Mouse (Mus musculus) midbrain, embryonic 10.5 days (tissue): ENCODE data around the gene Hsf2bp. TPM values are rescaled to one million over a fixed set of nuclear protein-coding genes. Genes with fewer than 3 reads are reported as not detected.

Source experiments
- DNase-seq: peaks from one replicate; pipeline ENCODE4 v3.0.0-alpha.2; 2017; ENCODE audit warnings: low spot score
- H3K27ac ChIP-seq: fragments of 300-500 bp; sonication (generic); replicated peaks from 2 replicates; pipeline ENCODE4 v1.5.1; 2016; ENCODE audit warnings: mild to moderate bottlenecking
- H3K27me3 ChIP-seq: fragments of 300-500 bp; sonication (generic); 2 replicates; pipeline ENCODE4 v1.6.1; 2016; ENCODE audit warnings: low read depth, mild to moderate bottlenecking; ENCODE audit not compliant: poor library complexity, severe bottlenecking
- H3K36me3 ChIP-seq: fragments of 300-500 bp; sonication (generic); 2 replicates; pipeline ENCODE4 v1.6.1; 2016; ENCODE audit warnings: mild to moderate bottlenecking, moderate library complexity
- H3K4me1 ChIP-seq: fragments of 300-500 bp; sonication (generic); 2 replicates; pipeline ENCODE4 v1.6.1; 2016
- H3K4me3 ChIP-seq: fragments of 300-500 bp; sonication (generic); 2 replicates; pipeline ENCODE4 v1.5.1; 2016; ENCODE audit warnings: mild to moderate bottlenecking, moderate library complexity
- H3K9me3 ChIP-seq: fragments of 300-500 bp; sonication (generic); replicated peaks from 2 replicates; pipeline ENCODE4 v1.6.1; 2016; ENCODE audit warnings: mild to moderate bottlenecking
- WGBS: fragments of 180-500 bp; shearing (Covaris S2); methylation state at CpG from one replicate; pipeline ENCODE4 v1.1.7; 2016; 5-methylcytosine and 5-hydroxymethylcytosine counted together
- polyA plus RNA-seq: library from polyadenylated mRNA; unstranded; fragments of >200 nt; fragmentation: Nextera tagmentation; extraction: Ambion mirVana; gene quantifications from 2 replicates; pipeline ENCODE4 v1.2.1, GENCODE M21; 2016

Gene Hsf2bp
- polyA plus RNA-seq, 1 experiment from 2014 or later, result 0.68 TPM

DNA sequence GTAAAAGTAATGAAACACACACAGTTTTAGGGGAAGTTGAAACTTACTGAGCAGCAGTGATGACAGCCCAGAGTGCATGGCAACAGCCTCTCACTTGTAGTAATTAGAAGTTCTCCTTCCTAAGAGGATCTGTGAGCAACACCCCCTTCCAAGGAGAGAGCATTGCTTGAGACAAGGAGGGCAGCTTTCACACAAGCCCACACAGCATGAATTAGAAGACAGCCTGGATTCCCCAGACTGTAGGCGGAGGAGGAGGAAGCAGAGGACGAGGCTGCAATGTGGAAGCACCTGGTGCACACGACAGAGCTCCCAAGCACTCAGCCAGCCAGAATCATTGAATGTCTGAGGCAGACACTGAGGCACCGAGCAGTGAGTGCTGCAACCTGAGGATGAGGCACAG is 39.8 kb downstream of the Hsf2bp start:
- WGBS, result 81% methylated on average over 4 of the region's 4 CpGs
- no peak overlapping the region for H3K4me3 ChIP-seq
- no peak overlapping the region for H3K27ac ChIP-seq
- no peaks in the 10 kb centered on the region for H3K27me3 ChIP-seq
- no peaks in the 10 kb centered on the region for H3K36me3 ChIP-seq
- DNase-seq, result no peak
- no peaks in the 10 kb centered on the region for H3K4me1 ChIP-seq
- no peaks in the 10 kb centered on the region for H3K9me3 ChIP-seq

- Histone ChIP-seq H3K4me1 (no peaks in the 10 kb centered on the region), H3K36me3 (no peaks in the 10 kb centered on the region), H3K9me3 (no peaks in the 10 kb centered on the region), H3K4me3 (no peak overlapping the region), H3K27me3 (no peaks in the 10 kb centered on the region), H3K27ac (no peak overlapping the region)
- DNase-seq, result no peak
- 92% methylated on average over 2 of the region's 2 CpGs for WGBS
These were observed 40.4 kb downstream of the Hsf2bp start for GRCm38 (mm10) chr17:31995784-31996183.

DNA sequence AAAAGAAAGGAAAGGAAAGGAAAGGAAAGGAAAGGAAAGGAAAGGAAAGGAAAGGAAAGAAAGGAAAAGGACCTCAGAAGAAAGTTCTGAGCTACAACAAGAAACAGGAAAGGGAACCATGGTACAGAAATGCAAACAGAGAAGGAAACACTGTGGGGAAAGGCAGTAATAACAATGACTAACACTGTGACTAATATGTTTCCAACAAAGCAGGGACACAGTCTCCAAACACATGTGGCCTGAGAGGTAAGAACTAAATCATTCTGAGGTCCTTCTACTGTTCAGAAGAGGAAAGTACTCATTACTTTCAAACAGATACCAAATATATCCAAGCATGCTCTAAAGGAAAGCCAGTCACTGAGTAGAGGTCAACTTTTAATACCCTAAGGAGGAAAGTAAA is 42.0 kb downstream of the Hsf2bp start:
- Histone ChIP-seq H3K27me3 (no peaks in the 10 kb centered on the region), H3K4me1 (no peaks in the 10 kb centered on the region), H3K36me3 (no peaks in the 10 kb centered on the region), H3K4me3 (no peak overlapping the region), H3K27ac (no peak overlapping the region), H3K9me3 (no peaks in the 10 kb centered on the region)
- DNase-seq, result no peak

DNA sequence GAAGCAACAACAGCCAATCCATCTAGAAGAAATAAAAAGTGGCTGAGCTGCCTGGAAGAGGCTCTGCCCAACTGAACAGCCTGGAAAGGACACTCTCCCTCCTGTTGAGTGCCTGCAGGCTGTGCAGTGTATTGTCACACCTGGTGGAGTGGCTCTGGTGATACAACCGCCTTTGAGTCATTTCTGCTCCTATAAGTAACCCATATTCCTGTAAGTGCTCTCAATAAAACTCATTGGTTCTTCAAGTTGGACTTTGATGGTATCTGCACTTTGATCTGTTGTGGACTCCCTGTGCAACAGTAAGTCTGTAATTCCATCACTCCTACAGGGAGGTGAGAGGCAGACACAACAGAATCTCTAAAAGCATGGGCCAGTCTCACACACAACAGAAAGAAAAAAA is 42.8 kb downstream of the Hsf2bp start:
- H3K4me3 ChIP-seq, result no peak overlapping the region
- no peaks in the 10 kb centered on the region for H3K9me3 ChIP-seq
- DNase-seq, result no peak
- no peaks in the 10 kb centered on the region for H3K36me3 ChIP-seq
- H3K27ac ChIP-seq, result no peak overlapping the region
- no peaks in the 10 kb centered on the region for H3K4me1 ChIP-seq
- 96% methylated on average over 1 of the region's 1 CpGs for WGBS
- H3K27me3 ChIP-seq, result no peaks in the 10 kb centered on the region

DNA sequence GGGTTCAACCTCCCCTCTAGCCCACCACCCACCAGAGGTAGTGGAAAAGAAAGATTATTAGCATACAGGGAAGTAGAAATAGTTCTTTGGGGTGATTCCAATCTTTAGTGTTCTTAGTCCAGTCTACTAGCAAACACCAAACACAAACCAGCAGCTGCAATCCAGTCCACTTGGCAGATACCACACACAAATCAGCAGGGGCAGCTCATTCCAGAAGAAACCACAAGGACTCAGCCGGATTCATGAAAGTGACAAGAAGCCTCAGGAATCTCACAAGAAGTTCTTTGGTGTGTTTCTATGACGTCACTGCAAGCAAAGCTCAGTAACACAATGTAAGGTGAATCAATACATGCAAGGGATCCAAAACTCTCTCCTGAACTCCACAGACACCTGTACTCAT is 44.1 kb downstream of the Hsf2bp start:
- H3K4me3 ChIP-seq, result no peak overlapping the region
- no peaks in the 10 kb centered on the region for H3K9me3 ChIP-seq
- no peaks in the 10 kb centered on the region for H3K27me3 ChIP-seq
- H3K36me3 ChIP-seq, result no peaks in the 10 kb centered on the region
- 80% methylated on average over 2 of the region's 2 CpGs for WGBS
- no peaks in the 10 kb centered on the region for H3K4me1 ChIP-seq
- DNase-seq, result no peak
- no peak overlapping the region for H3K27ac ChIP-seq

- 98% methylated on average over 2 of the region's 2 CpGs for WGBS
These were observed 47.1 kb downstream of the Hsf2bp start for GRCm38 (mm10) chr17:31989035-31989434.

GRCm38 (mm10) chr17:31986915-31987314 is 49.2 kb downstream of the Hsf2bp start:
- Histone ChIP-seq H3K4me1 (peaks cover 5% of the 10 kb centered on the region; the same call in 1 of the 2 replicates), H3K4me3 (no peak overlapping the region), H3K27me3 (no peaks in the 10 kb centered on the region), H3K36me3 (no peaks in the 10 kb centered on the region), H3K27ac (no peak overlapping the region), H3K9me3 (no peaks in the 10 kb centered on the region)
- 93% methylated on average over 1 of the region's 1 CpGs for WGBS
- no peak for DNase-seq

More at GRCm38 (mm10) chr17:31989035-31989434, 47.1 kb downstream of the Hsf2bp start:
- Histone ChIP-seq H3K36me3 (no peaks in the 10 kb centered on the region), H3K4me3 (no peak overlapping the region), H3K27ac (no peak overlapping the region), H3K9me3 (no peaks in the 10 kb centered on the region), H3K4me1 (no peaks in the 10 kb centered on the region), H3K27me3 (no peaks in the 10 kb centered on the region)
- no peak for DNase-seq

DNA sequence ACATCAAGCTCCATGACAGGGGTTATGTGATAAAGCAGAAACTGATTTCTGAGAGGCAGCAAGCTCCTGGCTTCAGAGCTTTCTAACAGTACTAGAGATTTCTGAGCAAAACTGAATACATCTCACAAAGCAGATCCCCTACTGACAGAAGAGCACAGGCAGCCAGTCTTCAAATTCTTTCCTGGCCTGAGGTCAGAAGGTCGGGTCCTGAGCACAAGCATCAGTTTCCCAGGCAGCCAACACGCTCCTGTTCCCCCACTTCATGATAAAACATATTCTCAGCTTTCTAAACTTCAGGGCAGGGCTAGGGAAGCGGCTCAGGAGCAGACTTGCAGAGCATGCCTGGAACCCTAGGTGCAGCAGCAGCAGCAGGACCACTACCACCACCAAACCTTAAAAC is 52.7 kb downstream of the Hsf2bp start:
- 41% methylated on average over 3 of the region's 3 CpGs for WGBS
- Histone ChIP-seq H3K36me3 (no peaks in the 10 kb centered on the region), H3K4me3 (no peak overlapping the region), H3K9me3 (no peaks in the 10 kb centered on the region), H3K27me3 (no peaks in the 10 kb centered on the region), H3K4me1 (peaks cover 5% of the 10 kb centered on the region; the same call in 1 of the 2 replicates), H3K27ac (no peak overlapping the region)
- DNase-seq, result no peak

- no peak for DNase-seq
These were observed 53.6 kb downstream of the Hsf2bp start for GRCm38 (mm10) chr17:31982326-31983190.

DNA sequence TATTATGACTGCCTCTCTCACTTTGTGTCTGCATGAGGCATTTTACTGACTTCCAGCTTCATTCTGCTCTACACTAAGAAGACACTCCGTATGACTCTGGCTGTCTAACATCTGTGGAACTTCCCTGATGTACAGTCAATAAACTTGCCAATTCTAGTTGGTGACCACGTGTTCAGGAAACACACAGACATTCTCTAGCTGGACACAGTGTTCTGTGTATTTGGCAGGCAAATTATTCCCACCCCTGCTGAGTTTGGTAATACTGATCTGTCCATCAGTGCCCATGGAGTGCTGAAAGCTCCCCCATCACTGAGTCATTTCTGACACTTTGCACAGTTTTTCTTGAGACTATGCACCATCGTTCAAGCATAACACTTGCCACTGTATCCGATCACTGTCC is 56.3 kb downstream of the Hsf2bp start:
- Histone ChIP-seq H3K36me3 (no peaks in the 10 kb centered on the region), H3K9me3 (no peaks in the 10 kb centered on the region), H3K4me3 (no peak overlapping the region), H3K27me3 (no peaks in the 10 kb centered on the region), H3K4me1 (peaks cover 5% of the 10 kb centered on the region; the same call in 1 of the 2 replicates), H3K27ac (no peak overlapping the region)
- DNase-seq, result no peak
- 82% methylated on average over 4 of the region's 4 CpGs for WGBS

More at GRCm38 (mm10) chr17:31982326-31983190, 53.6 kb downstream of the Hsf2bp start:
- peaks cover 5% of the 10 kb centered on the region; the same call in 1 of the 2 replicates for H3K4me1 ChIP-seq
- H3K4me3 ChIP-seq, result no peak overlapping the region
- H3K9me3 ChIP-seq, result no peaks in the 10 kb centered on the region
- 87% methylated on average over 11 of the region's 11 CpGs for WGBS
- no peaks in the 10 kb centered on the region for H3K36me3 ChIP-seq
- H3K27me3 ChIP-seq, result no peaks in the 10 kb centered on the region
- H3K27ac ChIP-seq, result no peak overlapping the region

GRCm38 (mm10) chr17:31977131-31977530 is 59.0 kb downstream of the Hsf2bp start:
- Histone ChIP-seq H3K27ac (no peak overlapping the region), H3K4me1 (no peaks in the 10 kb centered on the region), H3K27me3 (no peaks in the 10 kb centered on the region), H3K36me3 (no peaks in the 10 kb centered on the region), H3K9me3 (no peaks in the 10 kb centered on the region), H3K4me3 (no peak overlapping the region)
- no peak for DNase-seq

DNA sequence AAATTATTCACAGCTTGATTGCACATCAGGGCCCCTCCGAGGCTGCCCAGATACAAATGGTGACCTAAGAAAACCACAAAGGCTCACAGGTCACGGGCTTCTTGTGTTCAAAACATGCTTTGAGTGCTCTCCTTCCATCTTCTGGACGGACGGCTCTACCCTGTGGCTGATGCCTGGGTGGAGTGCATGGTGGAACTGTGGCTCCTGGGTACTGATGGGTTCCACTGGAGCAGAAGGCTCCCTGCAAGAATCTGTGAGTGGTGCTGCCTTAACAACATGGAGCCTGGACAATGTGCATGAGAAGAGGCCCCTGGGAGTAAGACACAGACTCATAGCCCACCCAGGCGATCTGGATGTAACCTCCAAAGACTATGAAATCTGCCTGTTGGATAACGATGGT is 59.6 kb downstream of the Hsf2bp start:
- DNase-seq, result no peak
- H3K4me1 ChIP-seq, result no peaks in the 10 kb centered on the region
- no peaks in the 10 kb centered on the region for H3K27me3 ChIP-seq
- no peak overlapping the region for H3K27ac ChIP-seq
- no peaks in the 10 kb centered on the region for H3K9me3 ChIP-seq
- no peak overlapping the region for H3K4me3 ChIP-seq
- no peaks in the 10 kb centered on the region for H3K36me3 ChIP-seq
- WGBS, result 78% methylated on average over 6 of the region's 6 CpGs

DNA sequence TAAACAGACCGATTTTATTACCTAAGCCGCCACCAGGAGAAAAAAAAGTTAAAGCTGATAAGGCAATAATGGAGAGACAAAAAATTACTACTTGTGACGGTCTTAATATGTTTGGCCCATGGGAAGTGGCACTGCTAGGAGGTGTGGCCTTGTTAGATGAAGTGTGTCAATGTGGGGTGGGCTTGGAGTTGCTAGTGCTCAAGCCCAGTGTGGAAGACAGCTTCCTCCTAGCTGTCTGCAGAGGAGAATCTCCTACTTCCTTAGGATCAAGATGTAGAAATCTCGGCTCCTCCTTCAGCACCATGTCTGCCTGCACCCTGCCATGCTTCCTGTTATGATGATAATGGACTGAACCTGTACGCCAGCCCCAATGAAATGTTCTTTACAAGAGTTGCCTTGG is 61.5 kb downstream of the Hsf2bp start:
- H3K27ac ChIP-seq, result no peak overlapping the region
- DNase-seq, result no peak
- H3K4me1 ChIP-seq, result no peaks in the 10 kb centered on the region
- H3K27me3 ChIP-seq, result no peaks in the 10 kb centered on the region
- no peaks in the 10 kb centered on the region for H3K9me3 ChIP-seq
- no peak overlapping the region for H3K4me3 ChIP-seq
- H3K36me3 ChIP-seq, result no peaks in the 10 kb centered on the region
- 87% methylated on average over 5 of the region's 5 CpGs for WGBS
